Mouse (Mus musculus) mature B cell (primary cell): ENCODE results near the gene Cd27.

Experiments
- in situ Hi-C: fragments of 300-500 bp; cut with MboI; formaldehyde crosslinking; loops from 2 replicates; pipeline ENCODE4 v1.14.3; 2019

Cd27 gene

GRCm38 (mm10) chr6:125215148-125215954 lies 21.5 kb downstream of the Cd27 start, which contains the start of gene Vamp1:
Vamp1 (plus strand) TSS chr6:125215551.
- in situ Hi-C loops = loop anchor here (5.0 kb wide), 1 partner anchor 57 kb away; no protein-coding TSS in a partner anchor

DNA sequence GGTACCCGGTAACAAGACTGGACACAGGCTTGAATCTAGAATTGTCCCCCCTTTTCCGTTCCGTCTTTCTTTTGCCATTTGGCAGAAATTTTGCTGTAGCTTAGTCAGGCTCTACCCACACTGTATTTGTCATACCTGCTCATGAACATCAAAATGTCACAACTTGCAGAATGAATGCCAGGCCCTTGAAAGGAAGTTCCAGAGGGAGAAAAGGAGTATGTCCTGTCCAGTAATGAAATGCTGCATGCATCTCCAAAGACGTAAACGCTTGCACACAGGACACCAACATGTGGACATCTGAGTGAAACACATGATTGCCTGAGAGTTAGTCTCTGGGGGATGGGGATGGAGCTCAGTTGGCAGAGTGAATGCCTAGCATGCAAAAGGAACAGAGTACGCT lies 23.1 kb downstream of the Cd27 start:
- in situ Hi-C loops = no loop called here

GRCm38 (mm10) chr6:125213129-125213528 lies 23.7 kb downstream of the Cd27 start:
- in situ Hi-C loops = no loop called here

DNA sequence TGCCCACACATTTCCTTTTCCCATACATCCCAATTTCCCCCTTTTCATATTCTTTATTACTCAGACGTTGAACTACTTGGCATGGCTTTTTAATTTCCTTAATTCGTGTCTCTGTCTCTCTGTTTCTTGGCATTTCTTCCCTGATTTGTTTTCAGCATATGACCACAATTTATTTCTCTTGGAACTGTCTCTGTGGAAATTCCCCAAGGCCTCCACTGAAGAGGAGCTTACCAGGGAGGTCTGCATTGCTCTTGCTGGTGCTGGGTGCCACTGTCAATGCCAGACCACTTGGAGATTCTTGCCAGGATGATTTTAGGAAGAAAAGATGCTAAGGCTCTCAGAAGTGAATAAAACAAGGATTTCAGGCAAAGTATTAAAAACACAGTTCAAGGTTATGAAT lies 24.2 kb downstream of the Cd27 start:
- in situ Hi-C loops = no loop called here

DNA sequence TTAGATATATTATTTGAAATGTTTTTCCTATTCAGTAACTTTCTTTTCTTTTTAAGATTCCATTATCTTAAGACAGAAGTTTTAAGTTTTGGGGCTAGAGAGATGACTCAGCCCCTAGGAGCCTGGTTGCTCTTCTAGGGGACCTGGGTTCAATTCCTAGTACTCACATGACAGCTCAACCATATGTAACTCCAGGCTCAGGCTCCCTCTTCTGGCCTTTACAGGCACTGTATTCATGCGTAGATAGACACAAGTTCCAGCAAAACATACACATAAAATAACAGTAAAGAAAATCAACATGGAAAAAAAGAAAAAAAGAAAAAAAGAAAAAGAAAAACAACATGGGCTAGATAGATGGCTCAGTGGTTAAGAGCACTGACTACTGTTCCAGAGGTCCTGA lies 26.4 kb downstream of the Cd27 start:
- in situ Hi-C loops = no loop called here

GRCm38 (mm10) chr6:125197166-125197565 lies 39.6 kb downstream of the Cd27 start:
- in situ Hi-C loops = no loop called here

- in situ Hi-C loops = no loop called here
These were observed 40.5 kb downstream of the Cd27 start for GRCm38 (mm10) chr6:125196301-125196700.

DNA sequence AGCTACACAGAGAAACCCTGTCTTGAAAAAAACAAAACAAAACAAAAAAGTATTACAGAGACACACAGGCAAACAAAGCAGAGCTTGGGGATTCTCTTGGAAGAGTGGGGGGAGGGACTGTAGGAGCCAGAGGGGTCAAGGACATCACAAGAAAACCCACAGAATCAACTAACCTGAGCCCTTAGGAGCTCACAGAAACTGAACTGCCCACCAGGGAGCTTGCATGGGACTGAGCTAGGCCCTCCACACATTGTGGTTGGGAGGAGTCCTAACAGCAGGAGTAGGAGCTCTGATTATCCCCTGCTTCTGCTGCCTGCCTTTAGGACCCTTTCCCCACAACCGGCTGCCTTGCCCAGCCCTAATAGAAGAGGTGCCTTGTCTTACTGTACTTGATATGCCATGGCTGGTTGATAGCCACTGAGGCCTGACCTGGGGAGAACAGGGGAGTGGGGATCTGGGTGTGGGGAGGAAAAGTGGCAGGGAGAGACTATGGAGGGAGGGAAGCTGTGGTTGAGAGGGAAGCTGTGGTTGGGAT lies 41.2 kb downstream of the Cd27 start:
- in situ Hi-C loops = no loop called here

DNA sequence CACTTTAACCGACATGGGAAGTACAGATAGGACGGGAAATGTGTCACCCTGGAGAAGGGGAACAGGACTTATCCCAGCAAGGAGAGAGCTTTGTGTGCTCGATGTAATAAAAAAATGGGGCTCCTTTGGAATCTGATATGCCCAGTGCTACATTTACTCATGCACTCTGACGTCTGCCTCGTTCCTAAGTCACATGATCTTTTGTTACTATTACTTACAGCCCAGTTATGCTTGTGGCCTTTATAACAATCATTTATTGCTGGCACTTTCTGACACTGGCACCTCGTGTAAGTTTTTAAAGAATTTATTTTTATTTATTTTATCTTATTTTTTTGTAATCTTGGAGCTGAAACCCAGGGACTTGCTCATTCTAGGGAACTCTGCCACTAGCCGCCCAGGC lies 43.4 kb downstream of the Cd27 start:
- in situ Hi-C loops = no loop called here

- in situ Hi-C loops = no loop called here
These were observed 44.0 kb downstream of the Cd27 start for GRCm38 (mm10) chr6:125192841-125193240.

DNA sequence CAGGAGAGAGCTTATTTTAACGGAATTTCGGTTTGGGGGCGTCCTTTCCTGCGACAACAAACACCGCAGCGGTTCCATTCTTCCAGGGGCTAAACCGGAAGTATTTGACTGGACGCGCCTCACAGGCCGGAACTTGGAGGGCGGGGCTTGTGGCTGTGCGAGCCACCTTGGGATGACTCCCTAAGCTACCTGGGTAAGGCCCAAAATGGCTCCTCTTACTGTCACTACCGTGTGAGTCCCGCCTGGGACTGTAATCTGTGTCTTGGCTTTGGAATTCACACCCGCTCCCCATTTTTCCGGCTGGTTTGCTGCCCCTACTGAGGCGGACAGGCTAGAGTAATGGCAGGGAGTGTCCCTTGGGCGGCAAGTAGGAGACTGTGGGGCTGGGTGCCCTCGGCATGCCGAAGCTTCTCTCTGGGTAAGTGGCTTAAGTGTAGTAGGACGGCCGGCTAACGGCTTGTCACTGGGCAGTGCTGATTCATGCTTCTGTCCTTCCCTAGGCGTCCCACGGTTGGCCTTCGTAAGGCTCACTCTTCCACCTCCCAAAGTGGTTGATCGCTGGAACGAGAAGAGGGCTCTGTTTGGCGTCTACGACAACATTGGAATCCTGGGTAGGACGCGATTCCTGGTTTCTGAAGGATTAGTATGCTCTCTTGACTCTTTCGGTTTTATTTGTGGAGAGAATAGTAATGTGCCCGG lies 44.6 kb downstream of the Cd27 start:
- in situ Hi-C loops = no loop called here

- in situ Hi-C loops = no loop called here
These were observed 45.3 kb downstream of the Cd27 start, which contains the start of the genes Ncapd2 and Mrpl51 for GRCm38 (mm10) chr6:125191332-125192015. Ncapd2 (minus strand) TSS chr6:125191701. Mrpl51 (plus strand) TSS chr6:125191801.

- in situ Hi-C loops = no loop called here
These were observed 46.0 kb downstream of the Cd27 start for GRCm38 (mm10) chr6:125190816-125191215.

GRCm38 (mm10) chr6:125186203-125186602 lies 50.6 kb downstream of the Cd27 start:
- in situ Hi-C loops = no loop called here
